Mouse (Mus musculus) stomach, postnatal 0 days (tissue): ENCODE data around the gene Pisd.
A peak's percentile ranks its signal among the peaks of the same experiment; 100 is the strongest.

ENCODE experiments used
- CTCF ChIP-seq: IDR thresholded peaks from 2 replicates; pipeline ENCODE4 v1.5.1; 2016; ENCODE audit warnings: antibody characterized with exemption, low read depth, mild to moderate bottlenecking, moderate library complexity
- EP300 ChIP-seq: optimal IDR thresholded peaks from 2 replicates; pipeline ENCODE3; 2016; ENCODE audit warnings: antibody characterized with exemption

DNA sequence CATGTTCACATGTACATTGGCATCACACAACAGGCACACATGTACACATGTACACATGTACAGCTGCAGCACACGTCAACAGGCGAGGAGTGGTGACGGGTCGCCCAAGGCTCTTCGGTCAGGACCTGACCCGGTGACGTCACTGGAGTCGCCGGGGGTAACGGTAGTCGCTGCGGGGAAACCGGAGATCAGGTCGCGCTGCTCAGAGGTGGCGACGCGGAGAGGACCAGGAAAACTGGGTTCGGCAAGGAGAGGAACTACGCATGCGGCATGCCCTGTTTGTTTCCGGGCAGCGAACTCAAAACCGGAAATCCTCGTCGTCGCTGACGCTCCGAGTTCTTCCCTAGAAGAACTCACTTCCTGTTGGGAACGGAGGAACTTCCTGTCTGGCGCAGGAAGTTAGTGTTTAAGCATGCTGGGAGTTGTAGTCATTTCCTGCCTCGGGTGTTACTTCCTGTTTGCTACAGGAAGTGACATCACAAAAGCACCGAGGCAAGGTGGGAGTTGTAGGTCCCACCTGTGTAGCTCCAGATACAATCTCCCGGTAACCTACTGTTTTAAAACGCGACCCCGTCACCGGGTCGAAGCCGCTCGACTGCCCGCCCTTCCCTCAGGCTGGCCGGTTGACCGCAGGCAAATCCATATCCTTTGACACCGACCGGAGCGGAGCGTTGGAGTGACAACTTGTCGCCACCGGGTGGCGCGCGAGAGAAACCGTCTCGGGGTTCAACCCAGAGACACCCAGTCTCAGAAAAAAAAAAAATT lies 71.6 kb downstream of the Pisd start:
- TF ChIP-seq EP300: peak; percentile 69
- peak; percentile 84 for TF ChIP-seq CTCF
